Mouse (Mus musculus): ENCODE measurements around the gene 4930432M17Rik.

DNA sequence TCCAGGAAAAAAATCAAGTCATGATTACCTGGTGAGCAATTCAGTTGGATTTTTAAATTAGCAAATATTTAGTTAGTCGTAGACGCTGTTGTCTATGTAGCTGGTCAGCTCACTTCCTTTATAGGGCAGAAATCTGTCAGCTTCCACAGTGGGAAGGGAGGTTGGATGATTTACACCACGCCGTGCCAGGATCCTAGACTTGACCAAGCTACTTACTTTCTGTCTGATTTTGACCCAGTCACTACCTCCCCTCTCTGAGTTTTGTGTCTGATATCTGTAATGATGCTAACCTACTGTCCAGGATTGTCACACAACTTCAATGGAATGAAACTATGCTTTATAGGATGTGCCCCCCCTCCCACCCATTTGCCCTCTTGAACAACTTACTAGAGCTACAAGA lies 29.3 kb downstream of the 4930432M17Rik start:
- TF ChIP-seq CTCF (IDR thresholded peaks at IDR 0.05; ENCODE audit: low read depth) (no peak), EP300 (IDR thresholded peaks at IDR 0.05; ENCODE audit: low read depth) (no peak)
